Mouse (Mus musculus) duodenum, adult 2 months (tissue): ENCODE results near the gene Ak2. TPM values are rescaled to one million over a fixed set of nuclear protein-coding genes. Genes with fewer than 3 reads are reported as not detected.

Source experiments
- polyA plus RNA-seq: library from polyadenylated mRNA; depleted of rRNA; stranded (reverse); fragments of >200 nt; gene quantifications from 2 replicates; pipeline ENCODE4 v1.2.3, GENCODE M21; 2012; ENCODE audit warnings: low replicate concordance; rRNA removed

Gene Ak2
- polyA plus RNA-seq, result 99.9 and 120 TPM in 2 replicates

GRCm38 (mm10) chr4:128991500-128992008, at the start of gene Ak2:
Gene Ak2 (plus strand): TSS chr4:128991958.

GRCm38 (mm10) chr4:128962029-128962925, 29.5 kb upstream of the Ak2 start, which contains the start of gene Azin2:
Gene Azin2 (minus strand): TSS chr4:128962442.

GRCm38 (mm10) chr4:129058207-129059092, 66.7 kb downstream of the Ak2 start, which contains the start of gene Rnf19b:
Gene Rnf19b (plus strand): TSS chr4:129058271.

Other genes with a start within 250 kb of the Ak2 start
- 0.43 TPM in 1 of 2 replicates, not detected in the other for gene A3galt2, start 236.6 kb upstream of the Ak2 start, polyA plus RNA-seq
- gene Zfp362, start 185.9 kb upstream of the Ak2 start, polyA plus RNA-seq, result 21.8 and 27.4 TPM in 2 replicates
- 3.9 and 4.5 TPM in 2 replicates for gene Trim62, start 108.4 kb upstream of the Ak2 start, polyA plus RNA-seq
- gene Azin2, start 29.5 kb upstream of the Ak2 start, polyA plus RNA-seq, result 2.5 and 3.8 TPM in 2 replicates
- 117 and 194 TPM in 2 replicates for gene Rnf19b, start 66.3 kb downstream of the Ak2 start, polyA plus RNA-seq
- 651 and 940 TPM in 2 replicates for gene Tmem54, start 113.6 kb downstream of the Ak2 start, polyA plus RNA-seq
- gene Hpca, start 130.1 kb downstream of the Ak2 start, polyA plus RNA-seq, result 0.69 and 1.1 TPM in 2 replicates
- gene Fndc5, start 145.0 kb downstream of the Ak2 start, polyA plus RNA-seq, result 0.42 and 1.1 TPM in 2 replicates
- 2.1 and 2.7 TPM in 2 replicates for gene S100pbp, start 197.8 kb downstream of the Ak2 start, polyA plus RNA-seq
- 3.4 and 4.1 TPM in 2 replicates for gene Yars, start 197.8 kb downstream of the Ak2 start, polyA plus RNA-seq